Mouse (Mus musculus) c-Kit-positive CD71-negative TER-119-negative erythroid progenitor cells, embryonic 14.5 days (primary cell): ENCODE measurements at regions not wholly inside any gene's neighbourhood (a gene's known extent, or its start where the extent isn't known, plus 50 kb on each side); places are given as distances from the start of the nearest gene placed in this dataset.
A peak's percentile ranks its signal among the peaks of the same experiment; 100 is the strongest.

Experiments
- DNase-seq: peaks from one replicate; pipeline ENCODE4 v3.0.0-alpha.2; 2013; ENCODE audit warnings: low read depth

GRCm38 (mm10) chr4:56686141-56686540, 53.7 kb upstream of the Gm26657 start:
- no peak for DNase-seq

- no peak for DNase-seq
Measured at GRCm38 (mm10) chr4:56685696-56686095, 54.2 kb upstream of the Gm26657 start.

- peak; percentile 74 for DNase-seq
Measured at GRCm38 (mm10) chr4:56685123-56685522, 54.7 kb upstream of the Gm26657 start.

DNA sequence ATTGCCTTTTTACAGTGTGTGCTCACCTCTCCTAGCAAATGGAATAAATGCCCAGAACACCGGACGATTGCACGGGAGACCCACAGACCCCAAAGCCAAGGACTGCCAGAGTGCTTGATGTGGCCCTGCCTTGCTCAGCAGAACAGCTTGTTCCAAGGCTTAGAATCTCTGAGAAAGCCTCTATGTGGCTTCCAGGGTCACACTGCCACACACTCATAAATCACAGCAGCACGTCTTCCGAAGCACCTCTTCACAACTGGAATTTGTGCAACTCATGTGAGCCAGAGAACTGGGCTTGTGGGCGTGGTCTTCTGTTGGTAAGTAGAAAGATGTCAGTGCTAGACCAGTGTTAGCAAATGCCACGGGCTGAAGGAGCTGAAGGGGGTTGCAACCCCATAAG, 55.8 kb upstream of the Gm26657 start:
- no peak for DNase-seq

GRCm38 (mm10) chr4:56681121-56681520, 58.7 kb upstream of the Gm26657 start:
- DNase-seq: no peak

GRCm38 (mm10) chr4:56673868-56674267, 66.0 kb upstream of the Gm26657 start:
- DNase-seq: no peak

GRCm38 (mm10) chr4:56664921-56665320, 74.9 kb upstream of the Gm26657 start:
- DNase-seq: no peak

DNA sequence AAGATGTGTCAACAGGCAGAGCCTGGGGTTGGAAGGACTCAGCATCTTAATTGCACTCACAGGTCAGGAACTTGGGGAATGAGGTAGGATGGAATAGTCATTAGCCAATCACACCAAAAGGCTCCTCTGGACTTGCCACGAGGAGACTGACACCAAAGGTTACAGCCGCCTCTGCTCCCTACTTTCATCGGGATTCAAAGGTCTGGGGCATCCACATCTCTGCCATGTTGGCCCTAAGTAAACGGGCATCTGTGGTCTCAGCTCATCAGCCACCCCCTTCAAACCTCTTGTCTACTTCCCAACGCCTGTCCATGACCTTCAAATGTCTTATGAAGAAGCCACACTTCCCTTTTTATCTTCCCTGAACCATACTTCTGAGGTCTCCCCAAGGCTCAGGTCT, 78.1 kb upstream of the Gm26657 start:
- DNase-seq: no peak

DNA sequence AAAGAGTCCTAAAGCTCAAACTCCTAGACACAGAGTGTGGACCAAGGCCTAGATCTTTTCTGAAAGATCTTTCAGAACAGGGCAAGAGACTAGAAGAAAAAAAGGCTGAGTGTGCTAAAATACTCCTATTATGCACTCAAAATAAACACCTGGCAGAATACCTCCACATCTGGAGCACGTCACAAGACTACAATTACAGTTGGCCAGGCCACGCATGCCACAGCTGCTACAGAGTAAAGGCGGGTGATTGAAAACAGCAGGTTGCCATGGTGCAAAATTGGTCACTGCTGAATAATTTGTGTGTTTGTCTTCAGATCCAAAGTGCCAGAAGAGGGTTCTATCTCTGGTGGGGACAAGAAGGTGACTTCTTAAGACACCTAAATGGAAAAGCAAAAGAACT, 82.8 kb upstream of the Gm26657 start:
- DNase-seq: no peak

DNA sequence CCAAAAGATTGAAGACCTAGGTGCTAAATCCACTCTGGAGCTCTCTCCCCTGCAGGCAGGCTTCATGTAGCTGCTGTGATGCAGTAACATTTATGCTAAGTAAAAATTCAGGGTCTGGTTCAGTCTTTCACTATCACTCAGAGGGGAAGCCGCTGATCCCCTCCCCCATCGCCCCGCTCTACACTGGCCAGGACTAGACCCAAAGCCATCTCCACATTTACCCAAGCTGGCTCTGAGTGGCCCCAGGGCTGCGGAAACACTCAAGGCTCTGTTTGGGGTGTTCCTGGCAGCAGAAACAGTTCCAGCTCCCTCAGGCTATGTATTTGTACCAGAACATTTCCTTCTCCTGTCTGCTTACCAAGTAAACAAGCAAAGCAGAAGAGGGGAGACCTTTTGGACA, 85.5 kb upstream of the Gm26657 start:
- DNase-seq: no peak

DNA sequence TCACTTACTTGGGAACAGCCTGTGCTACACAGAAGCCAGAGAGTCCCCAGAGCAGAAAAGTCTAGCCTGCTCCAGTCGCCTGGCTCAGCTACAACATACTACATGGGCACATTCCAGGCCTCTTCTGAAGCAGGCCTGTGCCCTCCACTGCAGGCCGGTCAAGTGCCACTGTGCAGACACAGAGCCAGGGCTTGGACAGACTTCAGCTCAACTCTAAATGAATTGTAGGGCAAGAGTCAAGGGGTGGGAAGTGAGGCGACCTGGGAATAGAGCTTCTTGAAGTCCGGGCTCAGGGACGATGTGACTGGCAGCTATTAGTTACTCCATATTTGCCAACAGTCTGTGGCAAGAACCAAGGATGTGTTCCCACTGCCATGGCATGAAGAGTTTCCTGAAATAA, 87.1 kb upstream of the Gm26657 start:
- no peak for DNase-seq

DNA sequence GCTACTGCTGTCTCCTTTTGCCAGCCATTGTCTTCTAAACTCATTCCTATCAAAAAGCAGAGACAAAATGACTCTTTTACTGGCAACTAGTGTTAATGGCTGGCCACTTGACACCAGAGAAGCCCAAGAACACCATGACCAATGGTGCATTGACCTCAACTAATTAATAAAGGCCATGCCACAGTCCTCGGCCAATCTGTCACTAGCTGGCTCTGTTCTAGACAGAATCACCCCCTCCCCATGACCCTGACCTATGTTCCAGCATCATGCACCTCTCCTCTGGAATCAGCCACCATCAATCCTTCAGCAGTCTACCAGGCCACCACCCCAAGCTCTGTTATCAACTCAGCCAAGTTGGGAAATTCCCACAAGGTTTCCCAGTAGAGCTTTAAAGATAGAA, 90.1 kb upstream of the Gm26657 start:
- no peak for DNase-seq

GRCm38 (mm10) chr4:56643999-56644962, 95.6 kb upstream of the Gm26657 start:
- no peak for DNase-seq

GRCm38 (mm10) chr4:56643491-56643890, 96.4 kb upstream of the Gm26657 start:
- DNase-seq: no peak

GRCm38 (mm10) chr4:56639709-56640108, 100.2 kb upstream of the Gm26657 start:
- DNase-seq: no peak

- no peak for DNase-seq
Measured at GRCm38 (mm10) chr4:56638704-56639478, 101.0 kb upstream of the Gm26657 start.

DNA sequence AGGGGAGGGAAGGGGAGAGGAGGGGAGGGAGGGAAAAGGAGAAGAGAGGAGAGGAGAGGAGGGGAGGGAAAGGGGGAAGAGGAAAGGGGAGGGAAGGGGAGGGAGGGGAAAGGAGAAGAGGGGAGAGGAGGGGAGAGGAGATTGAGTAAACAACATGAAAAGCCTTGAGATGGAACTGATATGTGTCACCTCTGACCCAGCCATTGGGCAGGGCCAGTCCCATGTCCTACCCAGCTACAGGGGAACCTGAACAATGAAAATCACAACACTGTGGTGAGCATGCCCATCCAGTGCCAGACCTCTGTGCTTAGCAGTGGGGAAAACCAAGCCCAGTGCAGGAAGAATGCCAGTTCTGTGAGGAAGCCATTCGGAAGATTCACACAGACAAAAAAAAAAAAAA, 103.6 kb upstream of the Gm26657 start:
- no peak for DNase-seq

- DNase-seq: no peak
Measured at GRCm38 (mm10) chr4:56633528-56633927, 106.3 kb upstream of the Gm26657 start.

GRCm38 (mm10) chr4:56630251-56630650, 109.6 kb upstream of the Gm26657 start:
- DNase-seq: no peak

DNA sequence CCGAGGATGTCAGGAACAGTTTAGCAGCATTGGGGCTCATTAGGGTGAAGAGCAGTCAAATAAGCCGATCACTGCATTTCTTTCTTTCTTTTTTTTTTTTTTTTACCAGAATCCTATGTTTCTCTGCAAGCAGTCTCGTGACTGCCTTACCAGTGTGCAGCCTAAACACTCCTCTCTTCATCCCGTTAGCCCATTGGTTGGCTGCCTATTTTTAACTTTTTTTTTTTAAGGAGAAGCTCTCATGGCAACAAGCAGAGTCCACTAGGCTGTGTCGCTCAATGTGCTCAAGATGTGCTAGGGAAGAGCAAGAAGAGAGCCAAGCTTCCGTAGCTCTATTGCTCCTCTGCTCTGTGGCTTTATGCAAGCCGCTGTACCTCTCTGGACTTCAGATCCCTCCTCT, 112.7 kb upstream of the Gm26657 start:
- no peak for DNase-seq

DNA sequence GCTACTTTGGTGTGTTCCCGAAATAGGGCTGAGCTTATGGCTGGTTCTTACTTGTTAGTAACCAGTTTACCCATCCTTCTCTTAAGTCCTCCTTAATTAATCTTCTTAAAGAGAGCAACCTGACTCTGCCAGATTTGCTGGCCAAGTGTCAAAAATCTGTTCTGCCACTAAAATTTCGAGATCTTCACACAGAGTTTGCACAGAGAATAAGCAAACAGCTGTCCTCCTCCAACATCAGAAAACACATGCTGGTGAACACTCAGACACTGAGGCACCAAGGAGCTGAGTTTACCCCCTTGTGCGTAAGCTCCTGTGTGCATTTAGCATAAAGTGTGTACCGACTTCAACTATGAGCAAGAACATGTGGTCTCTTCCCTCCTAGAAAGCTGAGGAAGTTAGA, 118.1 kb upstream of the Gm26657 start:
- no peak for DNase-seq

GRCm38 (mm10) chr4:56621356-56621755, 118.5 kb upstream of the Gm26657 start:
- DNase-seq: no peak

DNA sequence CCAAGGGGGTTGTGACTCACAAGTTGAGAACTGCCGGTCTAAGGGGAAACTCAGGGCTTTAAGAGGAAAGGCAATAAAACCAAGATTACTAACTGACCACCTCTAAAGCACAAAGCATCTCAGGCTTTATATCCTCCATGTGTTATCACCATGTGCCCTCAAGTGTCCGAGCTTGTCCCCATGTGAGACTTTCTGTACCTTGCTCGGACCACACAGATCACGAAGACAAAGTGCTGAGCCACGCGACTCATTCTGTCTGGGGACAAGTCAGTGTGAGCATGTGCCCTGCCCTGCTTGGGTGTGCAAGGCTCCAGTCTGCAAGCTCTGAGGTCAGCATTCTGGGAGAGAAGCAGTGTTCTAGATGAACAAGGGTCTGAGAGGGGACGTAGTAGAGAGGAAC, 119.2 kb upstream of the Gm26657 start:
- DNase-seq: no peak
